Comparison of ENCODE assay signal across 8 mouse cellular contexts in the genomic region with DNA sequence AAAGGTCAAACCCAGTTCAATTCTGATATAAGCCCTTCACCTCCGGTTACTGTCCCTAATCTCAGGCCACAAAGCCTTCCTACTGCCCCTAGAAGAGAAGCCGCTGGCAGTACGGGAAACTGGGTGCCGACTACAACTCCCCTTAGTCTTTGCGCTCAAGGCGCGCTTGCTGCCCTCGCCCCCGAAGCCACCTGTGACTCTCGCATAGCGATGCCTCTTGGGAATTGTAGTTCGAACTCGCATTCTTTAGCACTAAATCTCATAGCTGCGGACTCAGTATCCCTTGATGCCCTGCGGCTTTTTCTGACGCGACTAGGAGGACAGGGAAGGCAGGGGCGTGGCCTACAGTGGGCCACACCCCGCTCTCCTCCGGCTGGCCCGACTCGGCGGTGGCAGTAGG. TPM values are rescaled to one million over a fixed set of nuclear protein-coding genes. Genes with fewer than 3 reads are reported as not detected.
DNase-seq lines count a peak whose midpoint lies in the region; ATAC-seq and TF ChIP-seq lines count a peak whose summit lies in the region.

Gene Gtpbp2 (plus strand): TSS at position 347 of the 400 bp plus-strand sequence.

- H3K27me3 ChIP-seq in E14TG2a.4 (ENCODE audit: insufficient read depth, low read length) = no peaks in the 10 kb centered on the region
- no peaks in the 10 kb centered on the region for H3K27me3 ChIP-seq in forebrain, embryonic 11.5 days (ENCODE audit: control insufficient read depth, insufficient read depth, low read length)
- H3K27me3 ChIP-seq in heart, embryonic 16.5 days (ENCODE audit: control insufficient read depth, insufficient read depth, low read length) = no peaks in the 10 kb centered on the region
- H3K27me3 ChIP-seq in liver, embryonic 15.5 days = no peaks in the 10 kb centered on the region
- no peaks in the 10 kb centered on the region for H3K27me3 ChIP-seq in neural tube, embryonic 12.5 days (replicated peaks)

- peak; percentile 98 for DNase-seq in c-Kit-positive CD71-positive TER-119-negative erythroid progenitor cells, embryonic 14.5 days (ENCODE audit: low read depth)
- peak; percentile 97 for DNase-seq in forebrain, embryonic 11.5 days (ENCODE audit: low spot score)
- peak; percentile 96 to 99 for DNase-seq in kidney, postnatal 36 days
- peak; percentile 95 for DNase-seq in testis, postnatal 10 days (ENCODE audit: low spot score)

- ATAC-seq in forebrain, embryonic 11.5 days (replicated peaks; ENCODE audit: low FRiP score) = peak; percentile 95
- ATAC-seq in heart, embryonic 16.5 days (replicated peaks; ENCODE audit: extremely low read depth, insufficient read depth, low FRiP score) = peak; percentile 90
- peak; percentile 79 for ATAC-seq in liver, embryonic 15.5 days (ENCODE audit: insufficient read depth)
- peak; percentile 98 for ATAC-seq in neural tube, embryonic 12.5 days (ENCODE audit: low FRiP score, low read depth)

- peaks cover 62% of the 10 kb centered on the region for H3K4me1 ChIP-seq in E14TG2a.4 (replicated peaks; ENCODE audit: low read depth, low read length)
- no peaks in the 10 kb centered on the region for H3K4me1 ChIP-seq in forebrain, embryonic 11.5 days (replicated peaks; ENCODE audit: control insufficient read depth, insufficient read depth, low read length)
- H3K4me1 ChIP-seq in heart, embryonic 16.5 days (ENCODE audit: control insufficient read depth, insufficient read depth, low read length) = peaks cover 24% of the 10 kb centered on the region
- peaks cover 61% of the 10 kb centered on the region for H3K4me1 ChIP-seq in liver, embryonic 15.5 days (replicated peaks)
- peaks cover 26% of the 10 kb centered on the region for H3K4me1 ChIP-seq in neural tube, embryonic 12.5 days

- peak within 1 kb of the TSS; percentile 92 for H3K4me3 ChIP-seq in E14TG2a.4 (replicated peaks; ENCODE audit: low read length)
- peak within 1 kb of the TSS; percentile 54 for H3K4me3 ChIP-seq in forebrain, embryonic 11.5 days (ENCODE audit: low read depth, low read length)
- H3K4me3 ChIP-seq in heart, embryonic 16.5 days (ENCODE audit: low read length) = peak within 1 kb of the TSS; percentile 79
- peak within 1 kb of the TSS; percentile 80 for H3K4me3 ChIP-seq in liver, embryonic 15.5 days (replicated peaks)
- H3K4me3 ChIP-seq in neural tube, embryonic 12.5 days = peak within 1 kb of the TSS; percentile 82

- peak within 1 kb of the TSS; percentile 69 for H3K9ac ChIP-seq in forebrain, embryonic 11.5 days (ENCODE audit: low read length)
- peak within 1 kb of the TSS; percentile 87 for H3K9ac ChIP-seq in heart, embryonic 16.5 days (ENCODE audit: low read length)
- H3K9ac ChIP-seq in liver, embryonic 15.5 days = peak within 1 kb of the TSS; percentile 86
- H3K9ac ChIP-seq in neural tube, embryonic 12.5 days = peak within 1 kb of the TSS; percentile 81

- under 1% methylated on average over 23 of the region's 23 CpGs for WGBS in forebrain, embryonic 11.5 days
- WGBS in heart, embryonic 16.5 days = under 1% methylated on average over 23 of the region's 23 CpGs
- 0% methylated on average over 23 of the region's 23 CpGs for WGBS in liver, embryonic 15.5 days (ENCODE audit: insufficient replicate concordance)
- under 1% methylated on average over 23 of the region's 23 CpGs for WGBS in neural tube, embryonic 12.5 days

- no peak for TF ChIP-seq CTCF in E14TG2a.4 (conservative IDR thresholded peaks at IDR 0.05; ENCODE audit: low read length)

- peaks cover 22% of the 10 kb centered on the region for H3K36me3 ChIP-seq in E14TG2a.4 (ENCODE audit: insufficient read depth, low read length)
- H3K36me3 ChIP-seq in forebrain, embryonic 11.5 days (ENCODE audit: control insufficient read depth, insufficient read depth, low read length) = no peaks in the 10 kb centered on the region; the same call in 1 of the 2 replicates
- peaks cover 19% of the 10 kb centered on the region; the same call in 1 of the 2 replicates for H3K36me3 ChIP-seq in heart, embryonic 16.5 days (ENCODE audit: control insufficient read depth, insufficient read depth)
- peaks cover 40% of the 10 kb centered on the region for H3K36me3 ChIP-seq in liver, embryonic 15.5 days (replicated peaks)
- H3K36me3 ChIP-seq in neural tube, embryonic 12.5 days = peaks cover 20% of the 10 kb centered on the region

- peak within 1 kb of the TSS; percentile 80 for H3K4me2 ChIP-seq in forebrain, embryonic 11.5 days (ENCODE audit: low read depth, low read length, severe bottlenecking)
- peak within 1 kb of the TSS; percentile 88 for H3K4me2 ChIP-seq in heart, embryonic 16.5 days (ENCODE audit: low read depth, low read length)
- H3K4me2 ChIP-seq in liver, embryonic 15.5 days = peak within 1 kb of the TSS; percentile 80
- peak within 1 kb of the TSS; percentile 74 for H3K4me2 ChIP-seq in neural tube, embryonic 12.5 days (replicated peaks)

- H3K27ac ChIP-seq in forebrain, embryonic 11.5 days (ENCODE audit: low read depth, low read length) = peak within 1 kb of the TSS; percentile 76
- H3K27ac ChIP-seq in heart, embryonic 16.5 days (ENCODE audit: low read length) = peak within 1 kb of the TSS; percentile 99
- H3K27ac ChIP-seq in liver, embryonic 15.5 days (replicated peaks) = peak within 1 kb of the TSS; percentile 99
- H3K27ac ChIP-seq in neural tube, embryonic 12.5 days = peak within 1 kb of the TSS; percentile 34; the same call in 1 of the 2 replicates

- no peaks in the 10 kb centered on the region for H3K9me3 ChIP-seq in E14TG2a.4 (ENCODE audit: low read length)
- no peaks in the 10 kb centered on the region for H3K9me3 ChIP-seq in forebrain, embryonic 11.5 days (ENCODE audit: control insufficient read depth, low read length)
- no peaks in the 10 kb centered on the region for H3K9me3 ChIP-seq in heart, embryonic 16.5 days (replicated peaks; ENCODE audit: control insufficient read depth, low read length)
- no peaks in the 10 kb centered on the region for H3K9me3 ChIP-seq in liver, embryonic 15.5 days (replicated peaks)
- H3K9me3 ChIP-seq in neural tube, embryonic 12.5 days = no peaks in the 10 kb centered on the region

RNA-seq across cellular contexts. Expression of gene Gtpbp2, which starts in this region (rescaled TPM):
- 28.7 and 32.6 TPM in 2 replicates for polyA plus RNA-seq in forebrain, embryonic 11.5 days (2014; fragmentation: Nextera tagmentation; extraction: Ambion mirVana)
- polyA plus RNA-seq in heart, embryonic 16.5 days (2015; fragmentation: Nextera tagmentation; extraction: Ambion mirVana) = 36.9 and 42.6 TPM in 2 replicates
- polyA plus RNA-seq in liver, embryonic 15.5 days (2015; fragmentation: Nextera tagmentation; extraction: Ambion mirVana) = 33.2 and 36.8 TPM in 2 replicates
- 46.9 and 47.6 TPM in 2 replicates for polyA plus RNA-seq in neural tube, embryonic 12.5 days (2016; fragmentation: Nextera tagmentation; extraction: Ambion mirVana)

Comparison
In these comparisons a context has a peak if more than half of its experiments do, and no peak if none do; other contexts are left out.
1. Peak in every context shown above with its lines: DNase-seq, ATAC-seq, H3K4me3 ChIP-seq and H3K27ac ChIP-seq.
2. H3K27ac ChIP-seq: peak in every context shown above with its lines; median percentile 99 in heart, embryonic 16.5 days; 99 in liver, embryonic 15.5 days; 76 in forebrain, embryonic 11.5 days; 34 in neural tube, embryonic 12.5 days.